25 mouse cellular contexts compared by ENCODE assay signal in the genomic region with DNA sequence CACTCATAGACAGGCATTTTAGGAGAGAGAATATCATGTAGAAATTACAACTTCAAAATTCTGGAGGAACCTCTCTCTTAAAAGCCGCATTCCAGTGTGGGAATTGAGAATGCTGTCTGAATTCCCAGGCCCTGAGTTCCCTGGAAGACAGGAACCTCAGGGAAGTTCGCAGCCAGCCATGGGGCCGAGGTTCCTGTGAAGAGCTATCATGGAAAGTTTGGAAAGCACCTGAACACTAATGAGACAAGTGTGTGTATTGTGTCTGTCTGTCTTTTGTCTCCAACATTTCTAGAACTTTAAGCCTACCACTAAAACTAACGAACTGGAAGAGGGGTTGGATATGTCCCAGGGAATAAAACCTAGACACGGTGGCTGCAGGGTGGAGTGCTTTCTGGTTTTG.
"Had no signal": no experiment of that assay in that cellular context is flagged by ENCODE, and none has a peak within 500 bp of the region (broad histone marks: within the 10 kb centered on the region; RNA-seq: fewer than 3 reads in every experiment).

No protein-coding gene starts in this region.

- H3K9ac ChIP-seq: heart, embryonic 13.5 days; heart, embryonic 15.5 days; hindbrain, embryonic 12.5 days; hindbrain, embryonic 14.5 days; intestine, embryonic 15.5 days; limb, embryonic 12.5 days; liver, embryonic 12.5 days; liver, embryonic 14.5 days had no signal

- H3K27me3 ChIP-seq: heart, embryonic 13.5 days; heart, embryonic 15.5 days; hindbrain, embryonic 12.5 days; intestine, embryonic 15.5 days; limb, embryonic 12.5 days; liver, embryonic 12.5 days had no signal

- H3K4me1 ChIP-seq: hindbrain, embryonic 10.5 days; hindbrain, embryonic 12.5 days; intestine, embryonic 15.5 days; limb, embryonic 12.5 days had no signal

- ATAC-seq: hindbrain, embryonic 16.5 days; inflammation-experienced regulatory T-cells, adult 6 months; intestine, embryonic 15.5 days; intestine, postnatal 0 days; liver, embryonic 12.5 days had no signal

- H3K27ac ChIP-seq: gastrocnemius, adult 2 months; heart, adult 2 months; heart, embryonic 13.5 days; heart, embryonic 15.5 days; hindbrain, embryonic 10.5 days; hindbrain, embryonic 12.5 days; hindbrain, embryonic 14.5 days; intestine, embryonic 15.5 days; limb, embryonic 12.5 days; liver, embryonic 12.5 days; liver, embryonic 14.5 days had no signal

- H3K4me3 ChIP-seq: gastrocnemius, adult 2 months; heart, adult 2 months; heart, embryonic 13.5 days; heart, embryonic 15.5 days; hindbrain, embryonic 10.5 days; hindbrain, embryonic 12.5 days; intestine, embryonic 15.5 days; limb, embryonic 12.5 days; liver, embryonic 12.5 days had no signal

- H3K36me3 ChIP-seq: hindbrain, embryonic 10.5 days; hindbrain, embryonic 12.5 days; intestine, embryonic 15.5 days; liver, embryonic 12.5 days had no signal

- DNase-seq: gastrocnemius, adult 2 months; gastrocnemius, postnatal 10 days; gastrocnemius, postnatal 25 days; heart, adult 2 months; heart, postnatal 14 days; heart, postnatal 36 days; kidney, adult 18-20 months; kidney, adult 8-10 months; kidney, postnatal 10 days; kidney, postnatal 25 days; kidney, postnatal 4 days; layer of hippocampus, adult 9-11 months; left cerebral cortex, postnatal 4 days had no signal

- H3K9me3 ChIP-seq: heart, embryonic 15.5 days; intestine, embryonic 15.5 days; limb, embryonic 12.5 days; liver, embryonic 12.5 days had no signal

- H3K4me2 ChIP-seq: heart, embryonic 13.5 days; heart, embryonic 15.5 days; hindbrain, embryonic 12.5 days; hindbrain, embryonic 14.5 days; intestine, embryonic 15.5 days; limb, embryonic 12.5 days; liver, embryonic 12.5 days had no signal
